Mouse (Mus musculus): Measurements from ENCODE around the gene Acvr1b. TPM values are rescaled to one million over a fixed set of nuclear protein-coding genes. Genes with fewer than 3 reads are reported as not detected.

Gene Acvr1b
- polyA plus RNA-seq, 1 experiment from 2014 or later, result 22.1 TPM

GRCm38 (mm10) chr15:101196961-101197360 lies 23.1 kb downstream of the Acvr1b start:
- H3K27me3 ChIP-seq (ENCODE audit: control insufficient read depth, insufficient read depth, low read depth, low read length), result no peaks in the 10 kb centered on the region
- H3K9me3 ChIP-seq (replicated peaks; ENCODE audit: control insufficient read depth, low read length, poor library complexity, severe bottlenecking), result no peaks in the 10 kb centered on the region
- H3K27ac ChIP-seq (ENCODE audit: low read length), result no peak overlapping the region
- H3K4me1 ChIP-seq (ENCODE audit: control insufficient read depth, insufficient read depth, low read length), result peaks cover 2% of the 10 kb centered on the region; the same call in 1 of the 2 replicates
- H3K36me3 ChIP-seq (ENCODE audit: control insufficient read depth, insufficient read depth, low read length), result peaks cover 48% of the 10 kb centered on the region
- H3K9ac ChIP-seq (ENCODE audit: low read depth, low read length), result no peak overlapping the region
- no peak overlapping the region for H3K4me2 ChIP-seq (ENCODE audit: low read length)
- ATAC-seq, result no peak
- no peak overlapping the region for H3K4me3 ChIP-seq (ENCODE audit: low read depth, low read length)

- Histone ChIP-seq H3K4me3 (ENCODE audit: low read depth, low read length) (no peak overlapping the region), H3K4me1 (ENCODE audit: control insufficient read depth, insufficient read depth, low read length) (no peaks in the 10 kb centered on the region), H3K27me3 (ENCODE audit: control insufficient read depth, insufficient read depth, low read depth, low read length) (no peaks in the 10 kb centered on the region), H3K27ac (ENCODE audit: low read length) (no peak overlapping the region), H3K9ac (ENCODE audit: low read depth, low read length) (no peak overlapping the region; the same call in 1 of the 2 replicates), H3K36me3 (ENCODE audit: control insufficient read depth, insufficient read depth, low read length) (peaks cover 54% of the 10 kb centered on the region), H3K9me3 (replicated peaks; ENCODE audit: control insufficient read depth, low read length, poor library complexity, severe bottlenecking) (no peaks in the 10 kb centered on the region), H3K4me2 (ENCODE audit: low read length) (no peak overlapping the region)
- ATAC-seq, result 0 out of 2 replicates have a peak, but pooled peaks have one; percentile 25
- 91% methylated on average over 15 of the region's 15 CpGs for WGBS
These were observed 23.8 kb downstream of the Acvr1b start for GRCm38 (mm10) chr15:101197497-101198179.

DNA sequence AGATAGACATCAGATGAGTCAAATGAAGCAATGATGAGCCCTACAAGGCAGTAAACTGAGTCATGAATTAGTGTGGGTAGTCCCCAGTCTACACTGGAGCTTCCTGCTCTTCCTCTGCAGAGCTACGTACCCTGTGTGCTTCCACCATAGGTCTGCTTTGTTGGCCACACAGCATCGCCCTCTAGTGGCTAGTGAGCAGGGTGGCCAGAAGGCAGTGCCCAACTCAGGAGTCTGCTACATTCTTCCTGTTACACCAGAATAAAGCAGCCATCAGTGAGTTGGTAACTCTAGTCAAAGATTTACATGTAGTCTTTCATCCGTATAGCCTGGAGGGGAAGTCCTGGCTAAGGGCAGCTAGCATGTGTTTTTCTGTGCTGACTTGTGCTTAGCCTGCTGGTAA lies 24.4 kb downstream of the Acvr1b start:
- H3K4me1 ChIP-seq (ENCODE audit: control insufficient read depth, insufficient read depth, low read length), result no peaks in the 10 kb centered on the region
- no peaks in the 10 kb centered on the region for H3K27me3 ChIP-seq (ENCODE audit: control insufficient read depth, insufficient read depth, low read depth, low read length)
- no peak overlapping the region for H3K4me2 ChIP-seq (ENCODE audit: low read length)
- no peaks in the 10 kb centered on the region for H3K9me3 ChIP-seq (replicated peaks; ENCODE audit: control insufficient read depth, low read length, poor library complexity, severe bottlenecking)
- peak; percentile 75; the same call in 1 of the 2 replicates for ATAC-seq
- no peak overlapping the region for H3K9ac ChIP-seq (ENCODE audit: low read depth, low read length)
- H3K4me3 ChIP-seq (ENCODE audit: low read depth, low read length), result no peak overlapping the region
- H3K27ac ChIP-seq (ENCODE audit: low read length), result no peak overlapping the region
- H3K36me3 ChIP-seq (ENCODE audit: control insufficient read depth, insufficient read depth, low read length), result peaks cover 57% of the 10 kb centered on the region
- 19% methylated on average over 3 of the region's 3 CpGs for WGBS

DNA sequence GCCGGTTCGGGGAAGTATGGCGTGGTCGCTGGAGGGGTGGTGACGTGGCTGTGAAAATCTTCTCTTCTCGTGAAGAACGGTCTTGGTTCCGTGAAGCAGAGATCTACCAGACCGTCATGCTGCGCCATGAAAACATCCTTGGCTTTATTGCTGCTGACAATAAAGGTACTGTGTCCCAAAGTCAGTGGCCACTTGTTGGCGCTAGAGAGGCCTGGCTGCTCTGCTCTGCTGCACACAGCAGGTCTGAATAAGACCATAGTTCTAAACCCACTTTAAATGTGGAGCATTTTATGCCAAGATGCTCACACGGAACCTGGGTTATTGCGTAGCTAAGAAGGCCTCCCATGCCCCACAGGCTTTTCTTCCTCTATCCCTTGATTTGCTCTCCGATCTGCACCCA lies 25.0 kb downstream of the Acvr1b start:
- Histone ChIP-seq H3K27me3 (ENCODE audit: control insufficient read depth, insufficient read depth, low read depth, low read length) (no peaks in the 10 kb centered on the region), H3K9me3 (replicated peaks; ENCODE audit: control insufficient read depth, low read length, poor library complexity, severe bottlenecking) (no peaks in the 10 kb centered on the region), H3K4me2 (ENCODE audit: low read length) (no peak overlapping the region), H3K4me1 (ENCODE audit: control insufficient read depth, insufficient read depth, low read length) (no peaks in the 10 kb centered on the region), H3K9ac (ENCODE audit: low read depth, low read length) (no peak overlapping the region), H3K27ac (ENCODE audit: low read length) (no peak overlapping the region), H3K4me3 (ENCODE audit: low read depth, low read length) (no peak overlapping the region), H3K36me3 (ENCODE audit: control insufficient read depth, insufficient read depth, low read length) (peaks cover 57% of the 10 kb centered on the region)
- 82% methylated on average over 14 of the region's 14 CpGs for WGBS
- no peak for ATAC-seq

GRCm38 (mm10) chr15:101200777-101201295 lies 27.0 kb downstream of the Acvr1b start:
- WGBS, result 96% methylated on average over 9 of the region's 9 CpGs
- H3K4me1 ChIP-seq (ENCODE audit: control insufficient read depth, insufficient read depth, low read length), result no peaks in the 10 kb centered on the region
- no peak for ATAC-seq
- H3K36me3 ChIP-seq (ENCODE audit: control insufficient read depth, insufficient read depth, low read length), result peaks cover 47% of the 10 kb centered on the region
- H3K4me3 ChIP-seq (ENCODE audit: low read depth, low read length), result no peak overlapping the region
- no peak overlapping the region for H3K27ac ChIP-seq (ENCODE audit: low read length)
- H3K27me3 ChIP-seq (ENCODE audit: control insufficient read depth, insufficient read depth, low read depth, low read length), result no peaks in the 10 kb centered on the region
- H3K9me3 ChIP-seq (replicated peaks; ENCODE audit: control insufficient read depth, low read length, poor library complexity, severe bottlenecking), result no peaks in the 10 kb centered on the region
- no peak overlapping the region for H3K4me2 ChIP-seq (ENCODE audit: low read length)
- H3K9ac ChIP-seq (ENCODE audit: low read depth, low read length), result no peak overlapping the region

- no peak for ATAC-seq
- Histone ChIP-seq H3K4me2 (ENCODE audit: low read length) (no peak overlapping the region), H3K4me3 (ENCODE audit: low read depth, low read length) (no peak overlapping the region), H3K9me3 (replicated peaks; ENCODE audit: control insufficient read depth, low read length, poor library complexity, severe bottlenecking) (no peaks in the 10 kb centered on the region), H3K9ac (ENCODE audit: low read depth, low read length) (no peak overlapping the region), H3K4me1 (ENCODE audit: control insufficient read depth, insufficient read depth, low read length) (no peaks in the 10 kb centered on the region), H3K27ac (ENCODE audit: low read length) (no peak overlapping the region), H3K27me3 (ENCODE audit: control insufficient read depth, insufficient read depth, low read depth, low read length) (no peaks in the 10 kb centered on the region), H3K36me3 (ENCODE audit: control insufficient read depth, insufficient read depth, low read length) (peaks cover 46% of the 10 kb centered on the region)
- over 99% methylated on average over 3 of the region's 3 CpGs for WGBS
These were observed 27.5 kb downstream of the Acvr1b start for GRCm38 (mm10) chr15:101201414-101201813.

DNA sequence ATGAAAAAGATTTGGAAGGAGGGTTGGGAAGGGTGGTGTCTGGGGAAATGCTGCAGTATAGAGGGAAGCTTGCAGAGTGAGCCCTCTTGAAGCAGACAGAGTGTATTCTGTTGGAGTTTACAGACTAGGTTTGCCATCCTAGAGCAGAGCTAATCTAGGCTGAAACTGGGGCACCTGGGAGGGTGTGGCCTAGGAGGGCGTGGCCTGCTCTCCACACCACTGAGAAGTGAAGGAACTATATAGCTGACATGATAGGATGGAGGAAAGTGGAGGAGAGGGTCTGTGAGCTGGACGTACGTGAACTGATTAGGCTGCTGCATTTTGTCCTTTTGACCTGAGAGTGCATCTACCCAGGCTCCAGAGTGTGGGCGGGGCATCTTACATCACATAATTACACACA lies 29.8 kb downstream of the Acvr1b start:
- no peak overlapping the region for H3K4me2 ChIP-seq (ENCODE audit: low read length)
- no peak overlapping the region for H3K9ac ChIP-seq (ENCODE audit: low read depth, low read length)
- 87% methylated on average over 4 of the region's 4 CpGs for WGBS
- no peaks in the 10 kb centered on the region for H3K4me1 ChIP-seq (ENCODE audit: control insufficient read depth, insufficient read depth, low read length)
- H3K36me3 ChIP-seq (ENCODE audit: control insufficient read depth, insufficient read depth, low read length), result peaks cover 46% of the 10 kb centered on the region
- no peaks in the 10 kb centered on the region for H3K9me3 ChIP-seq (replicated peaks; ENCODE audit: control insufficient read depth, low read length, poor library complexity, severe bottlenecking)
- no peak overlapping the region for H3K27ac ChIP-seq (ENCODE audit: low read length)
- no peaks in the 10 kb centered on the region for H3K27me3 ChIP-seq (ENCODE audit: control insufficient read depth, insufficient read depth, low read depth, low read length)
- ATAC-seq, result no peak
- H3K4me3 ChIP-seq (ENCODE audit: low read depth, low read length), result no peak overlapping the region

DNA sequence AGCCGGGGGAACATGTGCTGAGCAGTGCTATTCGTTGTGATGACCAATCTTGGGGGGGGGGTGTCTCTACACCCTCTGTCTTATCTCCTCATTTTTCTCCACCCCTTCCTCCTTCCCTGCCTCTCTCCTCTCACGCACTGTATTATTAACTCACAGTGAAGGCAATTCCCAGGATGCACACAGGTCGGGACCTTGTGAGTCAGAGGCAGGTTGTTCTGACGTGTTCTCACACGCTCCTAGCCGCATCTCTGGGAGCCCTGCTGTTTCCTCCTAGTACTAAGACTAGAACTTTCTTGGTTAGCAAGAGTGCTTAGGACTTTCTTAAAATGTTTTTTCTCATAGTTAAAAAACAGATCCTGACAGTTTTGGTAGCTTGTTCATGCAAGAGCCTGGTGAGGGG lies 30.9 kb downstream of the Acvr1b start:
- no peak for ATAC-seq
- Histone ChIP-seq H3K36me3 (ENCODE audit: control insufficient read depth, insufficient read depth, low read length) (peaks cover 48% of the 10 kb centered on the region), H3K9ac (ENCODE audit: low read depth, low read length) (no peak overlapping the region), H3K4me2 (ENCODE audit: low read length) (no peak overlapping the region), H3K27me3 (ENCODE audit: control insufficient read depth, insufficient read depth, low read depth, low read length) (no peaks in the 10 kb centered on the region), H3K27ac (ENCODE audit: low read length) (no peak overlapping the region), H3K4me1 (ENCODE audit: control insufficient read depth, insufficient read depth, low read length) (no peaks in the 10 kb centered on the region), H3K9me3 (replicated peaks; ENCODE audit: control insufficient read depth, low read length, poor library complexity, severe bottlenecking) (no peaks in the 10 kb centered on the region), H3K4me3 (ENCODE audit: low read depth, low read length) (no peak overlapping the region)
- 85% methylated on average over 7 of the region's 7 CpGs for WGBS

DNA sequence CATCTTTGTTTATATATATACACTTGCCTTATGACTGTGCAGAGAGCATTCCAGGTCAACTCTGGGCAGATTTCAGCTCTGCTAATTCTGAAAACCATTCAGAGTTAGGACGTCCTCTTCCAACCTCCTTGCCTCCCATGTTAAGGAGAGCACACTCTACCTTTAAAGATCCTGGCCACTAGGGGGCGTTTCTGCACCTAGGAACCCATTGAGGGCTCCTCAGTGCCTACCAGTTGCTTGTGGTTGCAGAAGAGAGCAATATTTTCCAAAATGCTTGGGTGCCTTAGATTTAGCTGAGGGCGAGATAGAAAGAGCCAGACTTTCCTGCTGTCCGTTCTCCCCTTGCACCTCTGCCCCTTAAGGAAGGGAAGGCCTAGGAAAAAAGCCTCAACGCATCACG lies 36.4 kb downstream of the Acvr1b start:
- WGBS, result 65% methylated on average over 6 of the region's 6 CpGs
- Histone ChIP-seq H3K27me3 (ENCODE audit: control insufficient read depth, insufficient read depth, low read depth, low read length) (no peaks in the 10 kb centered on the region), H3K27ac (ENCODE audit: low read length) (no peak overlapping the region), H3K36me3 (ENCODE audit: control insufficient read depth, insufficient read depth, low read length) (peaks cover 29% of the 10 kb centered on the region), H3K4me2 (ENCODE audit: low read length) (no peak overlapping the region), H3K9me3 (replicated peaks; ENCODE audit: control insufficient read depth, low read length, poor library complexity, severe bottlenecking) (no peaks in the 10 kb centered on the region), H3K9ac (ENCODE audit: low read depth, low read length) (no peak overlapping the region), H3K4me3 (ENCODE audit: low read depth, low read length) (no peak overlapping the region), H3K4me1 (ENCODE audit: control insufficient read depth, insufficient read depth, low read length) (no peaks in the 10 kb centered on the region)
- ATAC-seq, result no peak

Measured in midbrain, embryonic 16.5 days (tissue).